Mouse (Mus musculus) limb, embryonic 13.5 days (tissue): ENCODE measurements around the gene March2. TPM values are rescaled to one million over a fixed set of nuclear protein-coding genes. Genes with fewer than 3 reads are reported as not detected.
"Not testable (repeated sequence)": the region's sequence is repeated elsewhere in the genome, so short reads cannot be mapped to it uniquely, and the experiment has no call there.

ENCODE experiments used
- ATAC-seq: fragments of 200-750 bp; cut with Nextera tagmentation; 2 replicates; pipeline ENCODE4 v1.8.0; 2017; ENCODE audit warnings: low read depth, moderate number of reproducible peaks, moderate TSS enrichment; ENCODE audit not compliant: low FRiP score
- H3K27ac ChIP-seq: fragments of 300-500 bp; sonication (generic); 2 replicates; pipeline ENCODE4 v1.5.1; 2015; ENCODE audit warnings: inconsistent platforms, mild to moderate bottlenecking, moderate library complexity
- H3K27me3 ChIP-seq: fragments of 300-500 bp; sonication (generic); 2 replicates; pipeline ENCODE4 v1.6.1; 2015; ENCODE audit warnings: mild to moderate bottlenecking, inconsistent platforms
- H3K36me3 ChIP-seq: fragments of 300-500 bp; sonication (generic); 2 replicates; pipeline ENCODE4 v1.6.1; 2015; ENCODE audit warnings: inconsistent platforms, mild to moderate bottlenecking, moderate library complexity
- H3K4me1 ChIP-seq: fragments of 300-500 bp; sonication (generic); 2 replicates; pipeline ENCODE4 v1.6.1; 2015; ENCODE audit warnings: inconsistent platforms
- H3K4me2 ChIP-seq: fragments of 300-500 bp; sonication (generic); replicated peaks from 2 replicates; pipeline ENCODE4 v1.6.1; 2015; ENCODE audit warnings: inconsistent platforms, mild to moderate bottlenecking, moderate library complexity
- H3K4me3 ChIP-seq: fragments of 300-500 bp; sonication (generic); 2 replicates; pipeline ENCODE4 v1.5.1; 2015; ENCODE audit warnings: moderate library complexity, mild to moderate bottlenecking, inconsistent platforms
- H3K9ac ChIP-seq: fragments of 300-500 bp; sonication (generic); 2 replicates; pipeline ENCODE4 v1.6.1; 2015; ENCODE audit warnings: mild to moderate bottlenecking, inconsistent platforms
- H3K9me3 ChIP-seq: fragments of 300-500 bp; sonication (generic); 2 replicates; pipeline ENCODE4 v1.6.1; 2016; ENCODE audit warnings: inconsistent platforms
- WGBS: fragments of 180-500 bp; shearing (Covaris S2); methylation state at CpG from one replicate; pipeline ENCODE4 v1.1.7; 2015; 5-methylcytosine and 5-hydroxymethylcytosine counted together
- polyA plus RNA-seq: library from polyadenylated mRNA; unstranded; fragments of >200 nt; fragmentation: Nextera tagmentation; extraction: Ambion mirVana; gene quantifications from 2 replicates; pipeline ENCODE4 v1.2.1, GENCODE M21; 2015

Gene March2
- polyA plus RNA-seq, 1 experiment from 2014 or later = 49.3 TPM

DNA sequence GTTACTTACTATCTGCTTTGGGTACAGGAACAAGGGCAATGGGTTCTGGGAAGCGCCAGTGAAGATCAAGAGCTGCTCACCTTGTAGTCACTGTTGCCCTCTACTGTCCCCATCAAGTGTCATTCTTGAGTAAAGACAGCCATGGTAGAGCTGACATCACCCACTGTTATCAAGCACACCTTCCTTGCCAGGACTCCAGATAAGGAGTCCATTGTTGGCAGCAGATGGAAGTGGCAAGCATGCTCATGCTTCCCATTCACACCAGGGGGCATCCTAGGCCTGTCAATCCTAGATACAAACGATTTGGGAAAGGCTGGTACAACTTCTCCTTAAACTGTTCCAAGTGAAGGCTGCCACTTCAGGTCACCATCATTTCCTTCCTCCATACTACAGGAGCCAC lies 27.5 kb upstream of the March2 start:
- H3K9ac ChIP-seq = no peak overlapping the region
- peaks cover 56% of the 10 kb centered on the region for H3K36me3 ChIP-seq
- ATAC-seq = no peak
- H3K9me3 ChIP-seq = 0 out of 2 replicates have a peak, but pooled peaks cover 4% of the 10 kb centered on the region
- H3K4me3 ChIP-seq = no peak overlapping the region
- H3K4me2 ChIP-seq = no peak overlapping the region
- H3K27me3 ChIP-seq = no peaks in the 10 kb centered on the region
- no peaks in the 10 kb centered on the region for H3K4me1 ChIP-seq
- H3K27ac ChIP-seq = no peak overlapping the region
- WGBS = 74% methylated on average over 2 of the region's 2 CpGs

DNA sequence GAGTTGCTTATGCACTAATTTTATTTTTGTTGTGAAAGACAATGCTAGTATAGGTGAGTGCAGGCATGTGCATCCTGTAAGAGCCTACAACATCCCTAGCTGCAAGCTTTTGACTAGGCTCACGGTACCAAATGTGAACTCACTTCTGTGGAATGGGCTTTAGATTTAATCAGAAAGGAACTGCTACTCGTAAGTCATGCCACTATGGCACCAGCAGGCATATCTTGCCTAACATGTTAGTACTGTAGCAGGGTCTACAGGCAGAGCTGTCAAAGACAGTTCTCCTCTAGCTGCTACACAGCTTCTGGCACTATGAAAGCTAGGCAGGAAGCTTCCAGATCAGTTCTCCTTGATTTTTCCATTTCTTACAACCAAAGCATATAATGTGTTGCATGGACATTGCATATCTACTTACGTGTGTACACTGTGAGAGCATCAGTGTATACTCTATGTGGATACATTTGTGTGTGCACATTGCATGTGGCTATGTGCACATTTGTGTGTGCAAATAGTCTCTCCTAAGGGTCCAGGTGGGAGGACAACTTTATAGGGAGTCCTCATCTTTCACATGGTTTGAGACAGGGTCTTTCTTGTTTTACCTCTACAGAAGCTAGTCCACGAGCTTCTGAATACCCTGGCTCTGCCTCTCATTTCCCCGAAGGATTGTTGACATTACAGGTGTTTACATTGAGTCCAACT lies 26.4 kb upstream of the March2 start:
- Histone ChIP-seq H3K27me3 (no peaks in the 10 kb centered on the region), H3K9me3 (0 out of 2 replicates have a peak, but pooled peaks cover 4% of the 10 kb centered on the region), H3K36me3 (peaks cover 44% of the 10 kb centered on the region), H3K4me1 (no peaks in the 10 kb centered on the region), H3K4me3 (no peak overlapping the region), H3K9ac (no peak overlapping the region), H3K4me2 (no peak overlapping the region), H3K27ac (no peak overlapping the region)
- 89% methylated on average over 5 of the region's 5 CpGs for WGBS
- ATAC-seq = no peak

DNA sequence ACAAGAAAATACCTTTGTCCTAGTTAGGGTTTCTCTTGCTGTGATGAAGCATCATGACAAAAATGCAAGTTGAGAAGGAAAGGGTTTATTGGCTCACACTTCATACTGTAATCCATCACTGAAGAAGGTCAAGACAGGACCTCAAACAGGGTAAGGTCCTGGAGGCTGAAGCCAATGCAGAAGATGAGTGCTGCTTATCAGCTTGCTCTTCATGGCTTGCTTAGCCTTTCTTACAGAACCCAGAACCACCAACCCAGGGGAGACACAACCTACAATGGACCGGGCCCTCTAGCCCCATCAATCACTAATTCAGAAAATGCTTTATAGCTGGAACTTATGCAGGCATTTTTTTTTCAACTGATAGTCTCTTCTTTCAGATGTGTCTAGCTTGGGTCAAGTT lies 23.9 kb upstream of the March2 start:
- H3K4me3 ChIP-seq = no peak overlapping the region
- 0 out of 2 replicates have a peak, but pooled peaks cover 4% of the 10 kb centered on the region for H3K9me3 ChIP-seq
- H3K4me1 ChIP-seq = no peaks in the 10 kb centered on the region
- WGBS = 100% methylated on average over 1 of the region's 1 CpGs
- H3K27ac ChIP-seq = no peak overlapping the region
- H3K36me3 ChIP-seq = peaks cover 21% of the 10 kb centered on the region
- no peak overlapping the region for H3K4me2 ChIP-seq
- no peaks in the 10 kb centered on the region for H3K27me3 ChIP-seq
- ATAC-seq = no peak
- no peak overlapping the region for H3K9ac ChIP-seq

DNA sequence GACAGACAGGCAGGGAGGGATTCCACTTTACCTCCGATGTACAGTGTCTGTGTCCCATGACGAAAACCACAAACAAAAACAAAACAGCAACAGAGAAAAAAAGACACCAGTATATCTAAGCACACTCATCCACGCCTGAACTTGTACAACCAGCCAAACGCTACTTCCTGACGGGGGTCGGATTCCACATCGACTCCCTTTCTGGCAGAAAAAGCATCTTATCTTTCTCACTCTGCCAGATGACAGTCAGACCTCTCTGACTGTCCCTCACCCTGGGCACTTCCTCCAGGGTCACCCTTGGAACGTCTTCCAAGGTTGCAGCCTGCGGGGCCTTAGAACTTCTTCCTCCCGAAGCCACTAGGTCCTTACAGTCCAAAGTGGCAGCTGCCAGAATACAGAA lies 15.1 kb upstream of the March2 start:
- H3K4me1 ChIP-seq, H3K9me3 ChIP-seq, H3K9ac ChIP-seq, H3K36me3 ChIP-seq, H3K4me3 ChIP-seq, H3K27ac ChIP-seq, H3K27me3 ChIP-seq, ATAC-seq, H3K4me2 ChIP-seq: not testable (repeated sequence)
- WGBS = 81% methylated on average over 10 of the region's 10 CpGs

DNA sequence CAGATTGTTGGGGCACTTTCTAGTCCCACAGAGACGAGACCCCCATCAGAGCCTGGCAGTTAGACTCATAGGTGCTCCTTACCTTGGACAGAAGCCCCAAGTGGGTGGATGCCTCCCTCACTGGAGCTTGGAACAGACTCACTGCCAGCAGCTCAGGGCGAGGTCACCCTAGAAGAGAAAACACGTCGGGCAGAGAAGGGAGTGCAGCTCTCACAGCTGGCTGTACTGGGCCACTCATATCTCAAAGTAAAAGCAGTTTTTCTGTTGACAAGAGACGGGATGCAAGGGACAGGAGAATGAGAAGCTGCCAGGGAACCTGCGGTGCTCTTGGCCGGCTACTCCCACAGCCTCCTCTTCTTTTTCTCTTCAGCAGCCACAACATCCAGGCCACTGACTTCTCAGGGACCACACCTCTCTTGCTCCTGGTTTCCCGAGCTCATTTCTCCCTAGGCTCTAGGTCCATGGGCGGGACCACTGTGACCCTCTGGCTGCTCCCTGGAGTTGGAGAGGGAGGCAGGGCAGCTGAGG lies 14.2 kb upstream of the March2 start:
- not testable (repeated sequence) for H3K4me1 ChIP-seq, H3K9ac ChIP-seq, H3K4me3 ChIP-seq, H3K36me3 ChIP-seq, ATAC-seq, H3K27me3 ChIP-seq, H3K9me3 ChIP-seq, H3K4me2 ChIP-seq, H3K27ac ChIP-seq
- WGBS = 74% methylated on average over 9 of the region's 9 CpGs

DNA sequence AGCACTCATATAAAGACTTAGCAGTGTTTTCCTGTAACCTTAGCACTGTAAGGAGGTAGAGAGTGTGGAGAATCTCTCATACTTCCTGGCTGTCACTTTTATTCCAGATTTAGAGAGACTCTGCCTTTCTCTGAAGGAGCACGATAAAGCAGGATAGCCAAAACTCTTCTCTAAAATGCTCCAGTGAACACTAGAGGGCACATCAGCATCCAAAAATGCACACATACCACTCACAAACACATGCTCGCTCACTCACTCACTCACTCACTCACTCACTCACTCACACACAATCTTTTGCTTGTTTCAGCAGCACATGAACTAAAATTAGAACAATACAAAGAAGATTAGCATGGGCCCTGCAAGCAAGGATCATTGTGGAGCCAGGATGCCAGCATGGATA lies 10.7 kb upstream of the March2 start:
- H3K27me3 ChIP-seq = no peaks in the 10 kb centered on the region
- no peaks in the 10 kb centered on the region for H3K4me1 ChIP-seq
- H3K36me3 ChIP-seq = no peaks in the 10 kb centered on the region
- no peak overlapping the region for H3K4me3 ChIP-seq
- no peak overlapping the region for H3K27ac ChIP-seq
- H3K9me3 ChIP-seq = no peaks in the 10 kb centered on the region
- no peak for ATAC-seq
- no peak overlapping the region for H3K4me2 ChIP-seq
- H3K9ac ChIP-seq = no peak overlapping the region
- WGBS = 57% methylated on average over 2 of the region's 2 CpGs

DNA sequence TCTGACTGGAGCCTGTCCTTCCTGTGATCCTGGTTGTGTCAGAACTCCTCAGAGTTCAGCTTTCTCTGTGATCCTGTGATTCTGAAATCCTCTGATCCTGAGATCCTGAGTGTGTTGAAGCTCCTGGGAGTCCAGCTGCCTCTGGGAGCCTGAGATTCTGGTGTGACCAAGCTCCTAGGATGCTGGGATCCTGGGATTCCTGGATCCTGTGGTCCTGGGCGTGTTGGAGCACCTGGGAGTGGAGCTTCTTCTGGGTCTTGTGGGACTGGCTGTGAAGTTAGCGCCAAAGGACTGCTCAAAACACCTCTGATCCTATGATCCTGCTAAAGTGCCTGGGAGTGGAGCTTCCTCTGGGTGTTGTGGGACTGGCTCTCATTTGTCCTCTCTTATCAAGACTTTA lies 9.9 kb upstream of the March2 start:
- no peak overlapping the region for H3K4me3 ChIP-seq

DNA sequence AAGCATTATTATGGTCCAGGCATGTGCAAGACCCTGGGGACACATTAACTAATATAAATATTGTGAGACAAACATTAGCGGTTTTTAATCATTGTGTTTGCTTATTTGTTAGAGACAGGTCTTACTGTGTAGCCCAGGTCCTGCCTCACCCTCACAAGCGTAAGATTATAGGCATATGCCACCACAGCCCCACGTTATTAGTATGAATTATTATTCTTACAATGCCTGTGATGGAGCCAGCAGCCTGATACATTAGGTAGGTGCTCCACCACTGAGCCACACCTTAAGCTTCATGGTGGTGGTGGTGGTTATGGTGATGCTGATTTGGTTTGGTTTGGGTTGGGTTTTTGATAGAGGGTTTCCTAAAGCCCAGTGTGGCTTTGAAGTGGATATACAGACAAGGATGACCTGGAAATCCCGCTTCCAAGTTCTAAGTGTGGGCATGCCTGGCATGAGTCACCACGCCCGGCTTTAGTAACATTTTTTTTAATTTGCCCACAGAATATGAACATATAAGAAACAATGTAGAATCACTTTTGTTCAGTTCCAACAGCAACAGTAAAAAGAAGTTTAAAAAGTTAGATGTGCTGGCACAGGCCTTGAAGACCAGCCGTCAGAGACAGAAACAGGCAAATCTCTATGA lies 1.4 kb upstream of the March2 start:
- H3K27ac ChIP-seq = no peak overlapping the region
- no peak for ATAC-seq
- H3K4me3 ChIP-seq = no peak overlapping the region
- WGBS = 93% methylated on average over 7 of the region's 7 CpGs
- no peak overlapping the region for H3K9ac ChIP-seq
- H3K4me1 ChIP-seq = 0 out of 2 replicates have a peak, but pooled peaks cover 4% of the 10 kb centered on the region
- no peaks in the 10 kb centered on the region for H3K36me3 ChIP-seq
- H3K9me3 ChIP-seq = no peaks in the 10 kb centered on the region
- no peak overlapping the region for H3K4me2 ChIP-seq
- H3K27me3 ChIP-seq = no peaks in the 10 kb centered on the region

More for the DNA sequence above, 9.9 kb upstream of the March2 start:
- WGBS = 76% methylated on average over 2 of the region's 2 CpGs
- Histone ChIP-seq H3K27ac (no peak overlapping the region), H3K27me3 (no peaks in the 10 kb centered on the region), H3K4me2 (no peak overlapping the region), H3K9me3 (no peaks in the 10 kb centered on the region), H3K36me3 (no peaks in the 10 kb centered on the region), H3K9ac (no peak overlapping the region), H3K4me1 (no peaks in the 10 kb centered on the region)
- no peak for ATAC-seq

DNA sequence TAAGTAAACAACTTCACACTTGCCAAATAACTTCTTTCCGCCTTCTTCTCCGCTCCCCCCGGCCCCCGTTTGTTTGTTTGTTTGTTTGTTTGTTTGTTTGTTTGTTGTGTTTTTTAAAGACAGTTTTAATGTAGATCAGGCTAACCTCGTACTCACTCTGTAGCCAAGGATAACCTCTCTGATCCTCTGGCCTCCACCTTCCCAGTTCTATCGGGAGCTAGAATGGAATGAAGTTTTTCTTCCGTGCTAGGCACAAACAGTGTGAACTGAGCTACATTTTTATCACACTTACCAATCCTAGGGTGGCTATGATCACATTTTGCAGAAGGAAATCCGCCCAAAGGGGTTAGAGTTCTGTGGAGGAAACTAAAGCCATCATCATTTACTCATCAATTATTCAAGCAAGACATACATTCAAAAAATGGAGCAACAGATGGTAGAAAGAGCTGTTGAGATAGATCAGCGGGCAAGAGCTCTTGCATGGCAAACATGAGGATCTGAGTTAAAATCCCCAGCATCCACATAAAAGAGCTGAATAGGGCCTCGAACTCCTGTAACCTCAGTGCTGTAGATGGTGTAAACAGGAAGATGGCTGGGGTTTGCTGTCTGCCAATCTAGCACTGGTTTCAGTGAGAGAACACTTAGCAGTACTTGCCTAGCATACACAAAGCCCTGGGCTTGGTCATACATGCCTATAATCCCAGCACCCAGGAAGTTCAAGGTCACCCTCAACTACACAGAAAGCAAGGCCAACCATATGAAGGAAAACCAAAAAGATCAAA lies 665 bp upstream of the March2 start:
- H3K9ac ChIP-seq = no peak overlapping the region
- ATAC-seq = no peak
- H3K27ac ChIP-seq = no peak overlapping the region
- H3K4me3 ChIP-seq = peak overlapping the region; percentile 84
- H3K36me3 ChIP-seq = no peaks in the 10 kb centered on the region
- H3K9me3 ChIP-seq = no peaks in the 10 kb centered on the region
- 45% methylated on average over 10 of the region's 10 CpGs for WGBS
- no peaks in the 10 kb centered on the region for H3K27me3 ChIP-seq
- 0 out of 2 replicates have a peak, but pooled peaks cover 4% of the 10 kb centered on the region for H3K4me1 ChIP-seq
- peak overlapping the region; percentile 84 for H3K4me2 ChIP-seq

DNA sequence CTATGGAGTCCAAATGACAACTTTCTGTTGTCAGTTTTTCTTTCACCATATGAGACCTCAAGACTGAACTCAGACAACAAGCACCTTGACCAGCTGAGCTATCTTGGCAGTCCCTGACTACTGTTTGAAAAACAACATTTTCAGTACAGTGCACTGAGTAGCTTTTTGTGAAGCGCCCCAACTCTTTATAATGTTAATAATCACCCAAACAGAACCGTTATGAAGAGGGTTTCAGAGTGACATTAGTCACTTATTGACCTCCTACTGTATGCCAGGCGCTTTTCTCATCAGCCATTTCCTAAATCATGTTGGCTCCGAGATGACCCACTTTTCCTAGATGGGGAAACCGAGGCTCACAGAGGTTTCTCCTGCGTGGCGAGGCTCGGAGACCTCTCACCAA lies 488 bp downstream of the March2 start:
- Histone ChIP-seq H3K4me3 (peak overlapping the region; percentile 84), H3K27me3 (no peaks in the 10 kb centered on the region), H3K4me2 (peak overlapping the region; percentile 84), H3K27ac (no peak overlapping the region), H3K9ac (peak overlapping the region; percentile 79), H3K4me1 (0 out of 2 replicates have a peak, but pooled peaks cover 4% of the 10 kb centered on the region), H3K36me3 (no peaks in the 10 kb centered on the region), H3K9me3 (no peaks in the 10 kb centered on the region)
- no peak for ATAC-seq
- WGBS = 11% methylated on average over 8 of the region's 8 CpGs

DNA sequence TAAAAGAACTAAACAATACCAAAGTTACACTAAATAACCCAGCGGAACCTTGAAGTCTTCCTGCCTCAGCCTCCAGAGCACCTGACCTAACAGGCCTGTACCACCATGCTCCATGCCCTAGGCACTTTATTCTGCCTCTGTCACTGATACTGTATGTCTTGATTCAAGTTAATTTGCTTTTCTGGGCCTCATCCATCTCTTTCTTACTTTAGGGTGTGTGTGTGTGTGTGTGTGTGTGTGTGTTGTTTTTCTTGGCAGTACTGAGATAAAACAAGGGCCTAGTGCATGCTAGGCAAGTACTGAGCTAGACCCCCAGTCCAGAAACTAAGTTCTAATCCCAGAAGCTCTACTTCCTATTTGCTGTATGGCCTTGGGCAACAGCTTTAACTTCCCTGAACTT lies 1.2 kb downstream of the March2 start:
- WGBS = 96% methylated on average over 1 of the region's 1 CpGs
- no peak for ATAC-seq
- Histone ChIP-seq H3K9me3 (no peaks in the 10 kb centered on the region), H3K4me3 (no peak overlapping the region), H3K27me3 (no peaks in the 10 kb centered on the region), H3K27ac (no peak overlapping the region), H3K4me1 (0 out of 2 replicates have a peak, but pooled peaks cover 4% of the 10 kb centered on the region), H3K9ac (no peak overlapping the region), H3K4me2 (0 out of 2 replicates have a peak overlapping the region, but pooled peaks have one; percentile 1), H3K36me3 (no peaks in the 10 kb centered on the region)

DNA sequence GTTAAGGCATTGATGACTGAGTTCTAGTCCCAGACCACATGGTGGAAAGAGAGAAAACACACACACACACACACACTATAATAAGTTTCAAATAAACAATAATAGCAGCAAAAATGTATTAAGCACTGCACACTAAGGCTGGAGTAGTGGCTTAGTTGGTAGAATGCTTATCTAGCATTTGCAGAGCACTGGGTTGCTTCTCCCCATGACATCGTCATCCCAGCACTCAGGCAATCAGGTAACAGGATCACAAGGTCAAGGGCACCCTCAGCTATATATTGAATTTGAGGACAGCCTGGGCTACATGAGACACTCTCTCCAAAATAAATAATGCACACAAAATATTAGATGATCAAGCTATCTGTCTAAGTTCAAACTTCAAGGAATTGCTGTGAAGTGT lies 3.7 kb downstream of the March2 start:
- Histone ChIP-seq H3K4me3 (no peak overlapping the region), H3K9me3 (no peaks in the 10 kb centered on the region), H3K27me3 (no peaks in the 10 kb centered on the region), H3K9ac (no peak overlapping the region), H3K4me1 (0 out of 2 replicates have a peak, but pooled peaks cover 4% of the 10 kb centered on the region), H3K27ac (no peak overlapping the region), H3K36me3 (peaks cover 1% of the 10 kb centered on the region), H3K4me2 (no peak overlapping the region)
- 97% methylated on average over 1 of the region's 1 CpGs for WGBS
- ATAC-seq = no peak
